Mouse (Mus musculus): ENCODE results near the gene Notch4.

DNA sequence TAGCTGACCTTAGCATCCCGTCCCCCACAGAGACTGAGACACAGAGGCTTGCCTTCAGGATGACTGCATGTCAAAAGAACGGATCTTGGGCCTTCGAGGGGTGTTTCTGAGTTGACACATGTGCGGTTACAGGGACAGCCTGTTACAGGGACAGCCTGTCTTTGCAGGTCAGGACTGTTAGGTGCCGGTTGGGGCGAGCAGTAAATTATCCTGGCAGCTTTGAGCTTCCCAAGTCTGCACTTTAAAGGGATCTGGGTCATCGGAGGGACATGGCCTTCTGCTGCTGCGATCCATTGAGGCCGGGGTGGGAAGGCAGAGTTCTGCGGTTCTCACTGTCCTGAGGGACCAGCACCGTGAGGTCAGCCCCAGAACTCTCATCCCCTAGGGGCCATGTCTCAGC is 6.7 kb upstream of the Notch4 start:
- TF ChIP-seq CTCF (IDR thresholded peaks at IDR 0.05; ENCODE audit: low read depth) (no peak), EP300 (IDR thresholded peaks at IDR 0.05; ENCODE audit: low read depth) (no peak)

Measured in heart, postnatal 0 days (tissue).